Mouse (Mus musculus): ENCODE measurements around the gene Gm8922.
"Not testable (repeated sequence)": the region's sequence is repeated elsewhere in the genome, so short reads cannot be mapped to it uniquely, and the experiment has no call there.

DNA sequence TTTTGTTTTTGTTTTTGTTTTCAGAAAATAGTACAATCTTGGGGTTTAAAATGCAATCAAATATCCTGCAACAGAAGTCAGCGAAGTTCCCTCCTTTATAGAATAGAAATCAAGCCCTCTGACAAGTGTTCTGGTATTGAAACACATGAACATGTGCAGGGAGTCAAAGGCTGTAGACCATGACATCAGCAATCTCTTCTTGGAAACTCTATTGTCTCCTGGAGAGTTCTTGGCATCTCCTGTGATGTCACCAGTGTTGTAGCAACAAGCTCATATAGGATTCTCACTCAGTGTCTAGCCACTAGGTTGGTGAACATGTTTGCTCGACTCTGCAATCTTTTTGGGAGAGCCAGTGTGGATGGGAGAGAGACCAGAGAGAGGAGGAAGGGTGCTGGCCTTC is at the start of gene Gm8922:
- TF ChIP-seq EP300, CTCF (IDR thresholded peaks at IDR 0.05; ENCODE audit: low read depth): not testable (repeated sequence)
